Mouse (Mus musculus) stomach, embryonic 14.5 days (tissue): ENCODE data around the gene H2al1c. TPM values are rescaled to one million over a fixed set of nuclear protein-coding genes. Genes with fewer than 3 reads are reported as not detected.

Experiments used
- ATAC-seq: fragments of 200-750 bp; cut with Nextera tagmentation; 2 replicates; pipeline ENCODE4 v1.8.0; 2017; ENCODE audit warnings: low read depth, moderate TSS enrichment; ENCODE audit not compliant: insufficient number of reproducible peaks, insufficient read depth, low FRiP score
- H3K27ac ChIP-seq: fragments of 300-500 bp; sonication (generic); 2 replicates; pipeline ENCODE4 v1.5.1; 2014; ENCODE audit warnings: mild to moderate bottlenecking, low read length, moderate library complexity, mixed read lengths
- H3K27me3 ChIP-seq: fragments of 300-500 bp; sonication (generic); 2 replicates; pipeline ENCODE4 v1.6.1; 2014; ENCODE audit warnings: low read length, control low read depth, mixed read lengths; ENCODE audit not compliant: control insufficient read depth, insufficient read depth
- H3K36me3 ChIP-seq: fragments of 300-500 bp; sonication (generic); 2 replicates; pipeline ENCODE4 v1.6.1; 2014; ENCODE audit warnings: mild to moderate bottlenecking, control low read depth, low read length, moderate library complexity, mixed read lengths; ENCODE audit not compliant: control insufficient read depth, insufficient read depth
- H3K4me1 ChIP-seq: fragments of 300-500 bp; sonication (generic); 2 replicates; pipeline ENCODE4 v1.6.1; 2014; ENCODE audit warnings: low read length, control low read depth, mixed read lengths; ENCODE audit not compliant: control insufficient read depth, insufficient read depth
- H3K4me2 ChIP-seq: fragments of 300-500 bp; sonication (generic); replicated peaks from 2 replicates; pipeline ENCODE4 v1.6.1; 2014; ENCODE audit warnings: low read depth, low read length, control low read depth
- H3K4me3 ChIP-seq: fragments of 300-500 bp; sonication (generic); 2 replicates; pipeline ENCODE4 v1.5.1; 2014; ENCODE audit warnings: low read depth, low read length, control low read depth
- H3K9ac ChIP-seq: fragments of 300-500 bp; sonication (generic); replicated peaks from 2 replicates; pipeline ENCODE4 v1.6.1; 2014; ENCODE audit warnings: low read depth, mild to moderate bottlenecking, control low read depth, low read length, moderate library complexity, mixed read lengths
- H3K9me3 ChIP-seq: fragments of 300-500 bp; sonication (generic); 2 replicates; pipeline ENCODE4 v1.6.1; 2016; ENCODE audit warnings: low read depth, low read length, control low read depth; ENCODE audit not compliant: control insufficient read depth
- WGBS: fragments of 180-500 bp; shearing (Covaris S2); extraction: QIAGEN DNeasy Blood & Tissue Kit; methylation state at CpG from one replicate; pipeline ENCODE4 v1.1.7; 2014; 5-methylcytosine and 5-hydroxymethylcytosine counted together
- polyA plus RNA-seq: library from polyadenylated mRNA; unstranded; fragments of >200 nt; fragmentation: Nextera tagmentation; extraction: Ambion mirVana; gene quantifications from 2 replicates; pipeline ENCODE4 v1.2.1, GENCODE M21; 2014

The H2al1c gene
- polyA plus RNA-seq, 1 experiment from 2014 or later: not detected

- no peak for ATAC-seq
- Histone ChIP-seq H3K4me3 (no peak overlapping the region), H3K9me3 (no peaks in the 10 kb centered on the region), H3K27ac (no peak overlapping the region), H3K36me3 (no peaks in the 10 kb centered on the region), H3K4me1 (no peaks in the 10 kb centered on the region), H3K4me2 (no peak overlapping the region), H3K9ac (no peak overlapping the region), H3K27me3 (no peaks in the 10 kb centered on the region; the same call in 1 of the 2 replicates)
- WGBS: 67% methylated on average over 9 of the region's 9 CpGs
These were observed 40.3 kb downstream of the H2al1c start for GRCm38 (mm10) chrX:11345762-11346161.

GRCm38 (mm10) chrX:11346756-11347155 lies 41.3 kb downstream of the H2al1c start:
- Histone ChIP-seq H3K36me3 (no peaks in the 10 kb centered on the region), H3K4me1 (no peaks in the 10 kb centered on the region), H3K9ac (no peak overlapping the region), H3K27me3 (no peaks in the 10 kb centered on the region; the same call in 1 of the 2 replicates), H3K4me3 (no peak overlapping the region), H3K9me3 (no peaks in the 10 kb centered on the region), H3K27ac (no peak overlapping the region), H3K4me2 (no peak overlapping the region)
- no peak for ATAC-seq
- 89% methylated on average over 3 of the region's 3 CpGs for WGBS

Other genes with a start within 250 kb of the H2al1c start
- not detected in 2 replicates for gene H2al1a, start 6.4 kb upstream of the H2al1c start, polyA plus RNA-seq
- not detected in 2 replicates for gene H2al1b, start 3.2 kb upstream of the H2al1c start, polyA plus RNA-seq
- gene H2al1d, start 3.2 kb downstream of the H2al1c start, polyA plus RNA-seq: not detected in 2 replicates
- gene H2al1e, start 6.3 kb downstream of the H2al1c start, polyA plus RNA-seq: not detected in 2 replicates
- gene H2al1f, start 9.5 kb downstream of the H2al1c start, polyA plus RNA-seq: not detected in 2 replicates
- gene H2al1g, start 12.6 kb downstream of the H2al1c start, polyA plus RNA-seq: not detected in 2 replicates
- gene H2al1h, start 15.8 kb downstream of the H2al1c start, polyA plus RNA-seq: not detected in 2 replicates
- gene H2al1i, start 19.0 kb downstream of the H2al1c start, polyA plus RNA-seq: not detected in 2 replicates
- gene H2al1j, start 22.2 kb downstream of the H2al1c start, polyA plus RNA-seq: not detected in 2 replicates